Mouse (Mus musculus): Measurements from ENCODE around the gene Zfp932.

DNA sequence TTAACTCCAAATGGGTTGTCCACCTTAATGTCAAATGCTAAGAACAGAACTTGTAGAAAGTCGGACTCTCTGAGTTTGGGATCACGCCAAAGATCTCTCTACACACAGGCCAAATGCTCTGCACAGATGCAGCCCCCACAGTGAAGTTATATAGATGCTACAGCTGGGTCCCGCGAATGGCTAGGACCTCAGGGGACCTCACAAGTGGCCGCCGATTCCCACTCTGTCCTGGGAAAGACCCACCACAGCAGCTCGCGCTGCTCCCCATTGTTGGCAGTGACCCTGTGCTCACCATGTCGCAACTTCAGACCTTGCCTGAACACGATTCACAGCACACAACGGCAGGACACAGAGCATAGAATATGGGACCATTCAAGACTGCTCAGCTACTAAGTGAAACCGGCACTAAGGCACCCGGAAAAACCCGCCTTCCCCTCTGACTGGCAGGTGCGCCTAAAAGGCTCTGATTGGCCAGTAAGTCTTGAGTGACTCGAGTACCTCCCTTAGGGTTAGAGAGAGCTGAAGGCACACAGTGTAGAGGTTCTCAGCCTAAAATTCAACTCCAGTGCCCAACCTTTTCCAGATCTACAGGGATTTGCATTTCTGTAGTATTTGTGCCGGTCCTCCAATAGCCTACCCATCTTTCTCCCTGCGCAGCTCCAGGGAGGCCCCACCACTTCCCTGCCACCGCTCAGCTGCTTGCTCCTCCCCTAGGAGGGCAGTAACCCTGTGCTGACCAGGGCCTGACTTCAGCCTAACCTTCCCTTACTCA, 61.5 kb downstream of the Zfp932 start:
- TF ChIP-seq CTCF (IDR thresholded peaks at IDR 0.05; ENCODE audit: borderline replicate concordance, insufficient read depth, low read length) (no peak), POLR2A (IDR thresholded peaks at IDR 0.05; ENCODE audit: low read depth, low read length) (peak; percentile 78)
